Mouse (Mus musculus): ENCODE measurements around the gene Pradc1.

Pradc1 gene

DNA sequence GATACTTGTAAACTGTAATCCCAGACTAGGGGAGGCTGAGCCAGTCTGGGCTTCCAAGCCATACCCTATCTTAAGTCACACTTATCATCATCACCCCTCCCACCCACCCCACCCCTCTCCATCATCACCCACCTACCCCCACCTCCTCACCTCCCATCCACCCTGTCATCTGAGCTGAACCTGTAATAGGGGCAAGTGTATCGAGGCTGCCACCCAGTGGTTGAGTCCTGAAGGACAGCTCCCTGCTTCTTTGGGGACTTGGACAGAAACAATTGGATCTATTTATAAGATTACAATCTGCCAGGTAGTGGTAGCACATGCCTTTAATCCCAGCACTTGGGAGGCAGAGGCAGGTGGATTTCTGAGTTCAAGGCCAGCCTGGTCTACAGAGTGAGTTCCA is 54.6 kb downstream of the Pradc1 start:
- DNase-seq (ENCODE audit: low read depth, low spot score) = peak; percentile 56
